Mouse (Mus musculus): Measurements from ENCODE around the gene Sobp.

The Sobp gene

DNA sequence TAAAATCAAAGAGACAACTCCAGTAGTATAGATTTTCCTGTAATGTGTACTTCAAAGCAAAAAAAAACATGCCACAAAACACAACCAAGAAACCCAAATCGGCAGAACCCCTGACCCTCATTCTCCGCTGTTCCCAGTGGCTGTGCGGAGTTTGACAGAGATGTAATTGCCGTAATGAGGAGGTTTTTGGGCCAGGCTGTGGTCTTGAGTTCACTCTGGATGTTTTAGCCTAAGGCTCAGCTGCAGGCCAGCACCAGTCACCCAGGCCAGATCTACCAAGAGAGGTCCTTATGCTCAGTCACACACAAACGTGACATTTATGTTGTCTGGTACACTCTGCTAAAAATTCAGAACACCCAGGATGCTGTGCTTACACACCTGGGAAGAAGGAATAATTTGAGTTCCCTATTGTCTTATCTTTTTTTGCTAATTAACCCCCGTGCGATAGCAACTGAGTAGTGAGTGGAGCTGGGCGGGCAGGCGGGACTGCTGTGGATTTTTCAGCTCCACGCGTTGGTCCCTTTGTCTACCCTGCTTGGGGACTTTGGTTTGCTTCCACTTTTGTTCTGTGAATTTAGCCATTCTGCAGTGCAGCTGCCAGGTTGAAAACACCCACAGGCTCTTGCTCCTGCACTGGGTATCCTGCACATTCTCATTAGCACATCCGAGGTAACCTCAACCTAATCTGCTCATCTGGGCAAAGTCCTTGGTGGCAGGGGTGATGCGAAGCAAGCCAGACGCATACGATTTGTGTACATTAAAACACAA is 140.7 kb downstream of the Sobp start:
- no peak for DNase-seq

DNA sequence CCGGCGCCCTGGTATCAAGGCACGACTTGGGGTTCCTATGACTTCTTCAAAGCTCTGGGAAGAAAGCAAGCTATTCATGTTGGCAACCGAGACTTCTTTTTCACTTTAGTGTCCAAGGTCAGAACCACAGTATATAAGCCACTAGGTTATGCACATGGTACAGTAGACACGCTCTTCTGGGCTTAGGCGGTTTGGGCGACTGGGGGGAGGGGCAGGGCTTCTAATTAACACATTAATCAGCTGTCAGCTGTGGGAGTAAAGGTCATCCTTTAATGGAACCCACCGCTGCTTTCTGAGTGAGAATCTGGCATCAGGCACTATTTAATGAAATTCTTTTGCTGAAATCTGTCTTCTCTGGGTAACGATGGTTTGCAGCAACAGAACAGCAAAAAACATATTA is 147.3 kb downstream of the Sobp start:
- DNase-seq: peak; percentile 55

DNA sequence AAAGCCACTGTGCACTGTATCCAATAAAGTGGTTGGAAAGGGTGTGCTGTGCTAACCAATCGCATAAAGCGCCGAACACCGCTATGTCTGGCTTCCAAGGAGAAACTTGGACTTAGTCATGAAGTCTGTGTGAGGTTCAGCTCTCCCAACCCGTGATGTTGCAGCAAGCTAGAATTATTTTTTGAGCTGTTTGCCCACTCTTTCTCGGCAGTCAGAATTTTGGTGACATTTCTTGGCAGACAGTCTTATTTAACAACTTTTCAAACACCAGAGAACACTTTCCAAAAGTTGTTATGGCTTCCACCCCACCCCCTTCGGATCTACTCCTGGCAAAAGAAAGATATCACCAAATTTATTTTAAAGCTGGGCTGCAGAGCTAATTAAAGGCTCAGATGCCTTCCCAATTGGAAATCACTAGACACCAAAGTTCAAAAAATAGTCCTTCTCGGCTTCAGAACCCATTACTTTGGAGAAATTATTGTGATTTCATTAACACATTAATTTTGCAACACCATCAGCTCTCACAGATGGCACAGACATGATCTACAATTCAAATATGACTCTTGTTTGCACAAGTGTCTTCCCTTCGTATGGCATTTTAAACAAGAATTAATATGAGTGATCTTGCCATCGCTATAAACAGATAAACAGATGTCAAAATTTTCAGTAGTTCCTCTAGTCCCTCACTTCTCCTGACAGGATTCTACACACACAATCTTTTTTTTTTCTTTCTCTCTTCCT is 150.7 kb downstream of the Sobp start:
- no peak for DNase-seq

DNA sequence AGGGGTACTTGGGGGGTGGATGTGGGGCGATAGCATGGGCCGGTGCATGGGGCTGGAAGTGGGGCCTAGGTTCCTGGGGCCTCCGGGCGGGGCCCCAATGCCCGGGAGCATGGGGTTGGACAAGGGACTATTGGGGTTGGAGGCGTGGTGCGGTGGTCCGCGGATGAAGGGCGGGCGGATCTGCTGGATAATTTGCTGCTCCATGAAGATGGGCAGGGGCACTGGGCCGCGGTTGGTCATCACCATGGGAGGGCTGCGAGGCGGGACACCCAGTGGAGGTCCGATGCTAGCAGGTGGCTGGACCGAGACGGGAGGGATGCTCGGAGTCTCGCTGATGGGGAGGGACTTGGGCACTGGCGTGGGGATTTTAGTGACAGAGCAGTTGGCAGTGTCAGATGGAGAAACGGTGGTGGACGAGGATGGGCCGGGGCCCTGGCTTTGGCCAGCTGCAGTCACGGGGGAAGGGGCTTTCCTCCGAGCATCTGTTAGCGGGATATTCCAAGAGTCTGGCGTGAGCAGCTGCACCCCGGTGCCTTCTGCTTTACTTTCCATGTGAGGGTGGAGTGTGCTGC is 152.1 kb downstream of the Sobp start:
- DNase-seq: peak; percentile 50

DNA sequence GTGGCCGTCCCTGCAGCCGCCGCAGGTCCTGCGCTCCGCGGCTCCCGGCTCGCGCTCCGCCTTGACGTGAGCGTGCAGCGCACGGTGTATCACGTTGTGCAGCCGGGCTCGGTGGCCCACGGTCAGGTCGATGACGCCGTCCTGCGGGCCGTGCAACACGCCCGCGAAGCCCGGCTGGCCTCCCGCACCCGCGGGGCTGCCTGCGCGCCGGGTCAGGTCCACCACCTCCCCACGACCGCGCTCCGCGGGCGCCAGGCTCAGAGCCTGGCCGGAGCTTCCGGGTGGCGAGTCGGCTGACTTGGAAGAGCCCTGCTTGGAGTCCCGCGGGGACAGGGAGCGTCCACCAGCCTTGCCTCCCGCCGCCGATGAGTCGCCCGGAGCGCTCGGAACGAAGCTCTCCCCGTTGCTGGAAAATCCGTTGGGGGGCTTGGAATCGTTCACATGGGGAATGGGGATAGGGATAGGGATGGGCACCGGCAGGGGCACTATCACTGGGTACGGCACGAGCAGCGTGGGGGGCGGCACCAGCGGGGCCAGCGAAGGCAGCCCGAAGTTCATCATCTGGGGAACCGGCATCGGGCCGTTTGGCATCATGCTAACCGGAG is 152.7 kb downstream of the Sobp start:
- peak; percentile 68 for DNase-seq

DNA sequence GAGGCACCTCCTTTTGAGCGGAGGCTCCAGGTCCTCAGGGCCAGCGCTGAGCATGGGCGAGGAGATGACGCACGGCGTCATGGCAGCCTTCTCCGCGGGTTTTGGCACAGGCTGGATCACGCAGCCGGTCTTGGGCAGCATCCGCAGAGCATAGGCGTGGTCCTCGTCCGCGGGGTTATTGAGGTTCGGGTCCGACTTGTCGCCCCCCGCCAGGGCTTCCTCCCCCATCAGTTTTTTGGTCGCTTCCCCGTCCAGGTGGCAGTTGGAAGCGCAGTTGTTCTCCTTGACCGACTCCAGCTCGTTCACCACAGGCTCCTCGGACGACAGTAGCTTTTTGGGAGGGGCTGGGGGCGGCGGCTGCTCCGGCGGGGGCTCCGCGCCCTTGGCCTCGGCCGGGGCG is 153.3 kb downstream of the Sobp start:
- DNase-seq: no peak

DNA sequence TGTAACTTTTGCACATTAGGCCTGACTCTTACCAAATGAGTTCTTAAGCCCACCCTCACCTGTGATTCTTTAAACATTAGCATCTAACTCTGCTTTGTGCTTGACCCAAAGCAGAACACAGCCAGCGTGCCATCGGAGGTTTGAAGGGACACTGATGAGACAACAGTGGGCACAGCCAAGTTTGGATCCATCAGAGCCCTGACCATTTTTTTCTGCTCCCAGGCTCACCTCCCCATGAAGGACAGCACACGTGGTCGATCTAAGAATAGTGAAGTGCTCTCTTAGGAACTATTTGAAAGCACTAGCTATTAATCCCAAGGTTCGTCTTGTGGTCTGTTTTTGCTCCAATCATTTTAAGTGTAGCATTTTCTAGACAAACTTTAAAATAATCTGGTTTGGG is 159.5 kb downstream of the Sobp start:
- no peak for DNase-seq

DNA sequence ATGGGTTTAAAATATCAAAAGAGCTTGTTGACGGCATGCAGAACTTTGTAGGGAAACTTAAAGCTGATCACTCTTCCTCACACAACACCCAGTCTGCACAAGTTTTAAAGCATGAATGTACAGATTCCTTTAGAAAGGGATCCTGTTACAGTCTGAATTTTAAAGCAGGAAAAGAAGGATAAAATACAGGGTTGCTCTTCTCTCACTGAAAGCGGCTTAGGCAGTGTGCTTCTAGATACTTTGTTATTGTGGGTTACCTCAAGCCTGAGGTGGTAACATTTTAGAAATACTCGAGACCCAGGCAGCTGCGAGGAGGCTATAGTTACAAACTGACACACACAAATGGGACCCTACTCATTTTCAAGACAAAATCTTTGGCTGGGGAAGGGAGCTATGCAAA is 160.0 kb downstream of the Sobp start:
- DNase-seq: no peak

DNA sequence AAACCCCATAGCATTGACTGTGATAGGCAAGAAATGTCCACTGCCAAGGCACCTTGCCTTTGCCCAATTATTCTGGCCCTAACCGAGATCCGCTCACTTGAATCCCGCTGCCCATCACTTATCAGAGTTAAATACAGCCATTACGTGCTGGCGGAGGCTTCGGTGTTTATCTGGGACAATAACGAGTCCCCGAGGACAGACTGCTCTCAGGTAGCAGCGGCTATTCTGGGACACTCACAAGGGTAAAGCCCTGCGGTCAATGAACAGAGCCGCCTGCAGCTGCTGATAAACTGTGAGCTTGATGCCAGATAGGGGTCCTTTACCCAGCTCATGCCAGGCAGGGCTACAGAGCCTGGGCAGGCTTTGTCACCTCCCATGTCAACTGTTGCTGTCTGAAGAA is 166.2 kb downstream of the Sobp start:
- DNase-seq: no peak

DNA sequence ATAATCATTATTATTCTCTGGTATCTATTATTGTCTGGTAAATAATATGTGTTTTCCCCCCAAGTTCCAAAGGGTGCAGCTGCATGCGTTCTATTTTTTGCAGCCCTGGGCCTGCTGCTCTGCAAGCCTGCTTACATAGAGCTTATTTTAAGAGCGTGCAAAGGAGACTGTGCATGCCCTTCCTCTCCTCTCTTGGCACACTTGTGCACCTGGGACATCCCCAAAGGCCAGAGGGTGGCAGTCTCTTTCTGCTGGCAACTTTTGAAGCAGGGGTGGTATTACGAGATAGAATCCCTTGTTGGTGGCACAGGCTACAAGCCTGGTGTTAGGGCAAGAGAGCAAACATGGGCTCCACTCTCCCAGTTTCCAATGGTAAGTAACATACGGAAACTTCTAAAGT is 167.8 kb downstream of the Sobp start:
- DNase-seq: no peak

DNA sequence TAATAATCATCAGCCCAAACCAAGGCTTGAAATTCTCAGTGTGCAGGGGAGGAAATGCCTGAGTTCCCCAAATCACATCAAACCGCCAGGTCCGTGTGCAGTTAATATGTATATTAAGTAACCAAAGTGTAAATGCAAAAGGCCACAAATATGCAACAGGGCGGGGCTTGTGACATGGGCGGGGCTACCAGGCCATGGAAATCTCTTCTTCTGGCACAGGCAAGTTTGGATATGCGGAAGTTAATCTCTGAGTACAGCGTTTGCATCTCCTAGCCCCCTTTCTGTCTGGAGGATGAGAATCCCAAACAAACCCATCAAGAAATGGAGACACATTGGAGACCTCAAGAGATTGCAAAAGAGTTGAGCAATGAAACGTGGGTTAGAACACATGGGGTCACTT is 168.7 kb downstream of the Sobp start:
- DNase-seq: no peak

DNA sequence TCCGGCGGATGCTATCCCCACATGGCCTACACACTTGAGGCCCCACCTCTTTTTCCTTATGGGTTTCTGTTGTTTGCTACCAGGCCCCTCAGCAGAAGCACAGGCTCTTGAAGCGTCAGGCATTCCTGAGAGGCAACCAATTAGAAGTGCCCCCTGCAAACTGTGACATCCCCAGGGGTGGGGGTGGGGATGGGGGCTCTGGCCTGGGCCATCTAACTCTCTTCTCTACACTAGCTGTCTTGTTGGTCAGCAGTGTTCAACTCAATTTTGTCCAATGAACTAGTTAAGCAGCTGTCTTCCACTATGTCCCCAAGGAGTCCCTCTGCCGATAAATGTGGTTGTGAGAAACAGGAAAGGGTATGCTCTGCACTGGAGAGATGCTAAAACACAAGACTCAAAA is 169.3 kb downstream of the Sobp start:
- no peak for DNase-seq

DNA sequence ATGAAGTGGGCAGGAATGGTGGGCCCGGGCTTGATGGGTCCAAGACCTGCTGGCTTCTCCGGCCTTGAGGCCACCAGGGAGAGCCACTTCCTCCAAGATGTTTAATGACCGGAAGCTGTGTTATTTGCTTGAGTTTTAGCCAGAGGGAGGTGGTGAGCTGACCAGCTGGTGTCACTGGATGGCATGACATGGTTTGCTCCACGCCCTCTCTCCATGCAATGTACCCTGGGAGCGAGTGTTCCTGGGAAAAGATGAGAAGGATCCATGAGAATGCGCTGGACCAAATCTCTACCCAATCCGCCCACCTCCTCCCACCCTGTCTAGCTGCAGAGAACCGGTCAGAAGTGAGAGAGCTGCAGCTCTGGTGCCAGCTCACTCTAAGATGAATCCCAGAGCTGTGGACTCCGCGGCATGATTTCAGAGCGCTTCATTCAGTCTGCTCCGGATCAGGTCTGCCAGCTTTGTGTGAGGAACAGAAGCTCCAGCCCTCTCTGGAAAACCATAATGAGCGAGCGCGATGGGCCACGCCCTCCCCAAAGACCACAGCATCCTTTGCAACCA is 170.1 kb downstream of the Sobp start:
- no peak for DNase-seq

DNA sequence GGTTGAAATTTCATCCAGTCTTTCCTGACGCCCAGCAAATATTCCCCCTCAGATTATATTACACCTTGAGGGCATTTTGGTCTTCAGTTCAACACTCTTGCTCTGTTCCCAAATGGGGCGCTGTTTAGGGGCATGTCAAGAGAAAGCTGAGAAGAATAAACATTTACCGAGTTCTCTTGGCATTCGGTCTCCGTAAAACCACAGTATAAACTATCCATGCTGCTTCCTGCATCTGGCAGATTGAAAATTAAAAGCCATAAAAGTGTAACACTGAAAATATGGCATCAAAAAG is 170.9 kb downstream of the Sobp start:
- no peak for DNase-seq

DNA sequence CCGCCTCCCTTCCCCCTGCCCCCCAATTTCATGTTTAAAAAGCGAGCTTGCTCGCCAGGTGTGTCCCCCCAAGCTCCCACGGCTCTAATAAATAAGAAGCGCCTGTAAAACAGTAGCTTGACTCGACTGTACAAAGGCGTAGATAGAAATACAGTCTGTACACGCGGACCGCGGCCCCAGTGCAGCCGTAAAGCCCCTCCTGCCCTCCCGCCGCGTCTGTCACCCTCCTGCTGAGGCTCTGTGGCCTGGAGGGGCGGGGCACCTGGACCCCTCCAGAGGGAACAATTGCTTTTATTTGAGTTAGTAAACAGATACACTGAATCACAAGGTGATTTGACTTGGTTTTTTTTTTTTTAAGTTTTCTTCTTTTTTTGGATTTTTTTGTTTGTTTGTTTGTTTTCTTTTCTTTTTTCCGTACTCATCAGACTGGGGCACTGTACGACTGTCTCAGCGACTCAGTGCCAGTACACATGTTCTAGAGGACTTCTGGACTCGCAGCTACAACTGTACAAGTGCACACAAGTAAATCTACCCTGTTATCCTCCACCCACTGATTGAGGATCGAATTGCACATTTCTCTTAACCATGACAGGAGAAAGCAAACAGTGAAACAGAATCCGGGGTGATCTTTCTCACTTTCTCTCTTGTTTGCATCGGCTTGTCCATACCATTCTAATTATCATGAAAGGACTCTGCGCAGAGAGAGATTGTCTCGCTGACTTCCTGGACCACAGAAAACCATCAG is 171.4 kb downstream of the Sobp start:
- DNase-seq: peak; percentile 66

DNA sequence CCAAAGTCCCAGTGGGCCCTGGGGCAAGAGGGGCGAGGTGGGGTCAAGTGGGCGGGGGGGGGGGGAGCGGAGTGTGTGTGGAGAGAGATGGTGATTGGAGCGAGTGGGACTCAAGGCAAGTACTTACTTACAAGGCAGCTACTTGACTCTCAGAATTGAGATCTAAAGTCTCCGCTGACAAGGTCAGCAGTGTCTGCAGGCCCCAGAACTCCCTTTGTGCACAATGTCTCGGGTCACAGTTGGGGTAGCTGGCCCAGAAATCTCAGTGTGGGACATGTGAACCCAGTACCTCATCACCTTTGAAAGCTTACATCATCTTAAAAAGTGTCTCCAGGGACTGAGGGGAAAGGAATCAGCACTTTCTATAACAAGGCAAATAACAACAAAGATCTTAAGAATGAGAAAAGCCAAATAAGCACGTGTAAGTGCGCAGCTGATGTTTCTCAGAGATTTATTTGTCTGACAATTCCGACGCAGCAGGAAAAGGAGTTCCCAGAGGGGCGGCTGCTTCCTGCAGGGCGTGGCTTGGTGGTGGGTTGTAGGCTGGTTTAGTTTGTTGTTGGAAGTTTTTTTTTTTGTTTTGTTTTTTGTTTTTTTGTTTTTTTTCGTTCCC is 172.2 kb downstream of the Sobp start:
- peak; percentile 69 for DNase-seq

DNA sequence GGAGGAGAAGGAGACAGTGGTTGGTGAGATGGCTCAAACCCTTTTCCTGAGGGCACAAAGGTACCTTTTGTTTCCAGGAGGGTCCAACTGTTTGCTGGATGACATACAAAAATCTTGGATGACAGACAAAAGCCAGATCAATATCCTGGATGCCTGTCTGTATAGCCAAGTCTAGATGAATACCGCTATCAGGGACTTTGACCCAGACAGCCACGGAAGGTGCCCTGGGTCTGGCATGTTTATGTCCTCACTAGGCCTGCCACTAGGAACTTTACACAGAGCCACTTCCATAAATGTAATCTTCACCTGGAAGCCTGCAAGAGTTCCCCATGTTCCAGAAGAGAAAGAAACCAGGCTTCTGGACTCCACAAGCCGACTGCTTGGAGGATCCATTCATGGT is 172.9 kb downstream of the Sobp start:
- no peak for DNase-seq

DNA sequence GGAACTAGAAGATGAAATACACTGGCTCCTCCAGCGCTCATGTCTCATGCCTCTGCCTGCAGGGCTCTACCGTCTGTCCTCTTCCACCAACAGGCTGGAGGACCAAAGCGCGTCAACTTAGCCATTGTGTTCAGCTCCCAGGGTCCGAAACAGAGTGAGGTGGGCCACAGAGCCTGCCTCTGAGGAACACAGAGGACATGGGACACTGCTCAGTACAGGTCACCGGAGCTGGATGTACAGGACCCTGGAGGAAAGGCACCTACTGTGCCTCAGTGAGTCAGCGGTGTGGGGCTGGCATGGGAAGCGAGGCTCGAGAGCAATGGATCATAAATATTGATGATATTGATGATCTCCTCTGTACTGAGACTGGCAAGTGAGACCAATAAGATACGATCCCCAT is 175.0 kb downstream of the Sobp start:
- DNase-seq: no peak

DNA sequence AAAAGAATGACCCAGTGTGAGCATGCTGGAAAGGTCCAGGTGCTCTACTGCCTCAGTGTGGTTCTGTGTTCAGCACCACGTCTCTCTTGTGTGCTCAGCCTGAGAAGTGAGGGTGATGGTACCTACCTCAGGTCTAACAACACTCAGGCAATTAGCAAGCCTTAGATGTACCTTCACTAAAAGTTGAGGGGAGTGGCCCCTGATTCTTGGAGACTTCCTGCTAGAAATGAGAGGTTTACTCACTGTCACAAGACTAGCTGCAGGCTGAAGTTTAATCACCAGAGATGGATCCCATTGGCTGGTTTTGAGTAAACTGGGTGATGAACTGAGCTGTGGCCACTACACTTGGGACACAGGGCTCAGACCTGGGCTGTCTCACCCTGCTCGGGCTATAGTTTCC is 177.1 kb downstream of the Sobp start:
- no peak for DNase-seq

DNA sequence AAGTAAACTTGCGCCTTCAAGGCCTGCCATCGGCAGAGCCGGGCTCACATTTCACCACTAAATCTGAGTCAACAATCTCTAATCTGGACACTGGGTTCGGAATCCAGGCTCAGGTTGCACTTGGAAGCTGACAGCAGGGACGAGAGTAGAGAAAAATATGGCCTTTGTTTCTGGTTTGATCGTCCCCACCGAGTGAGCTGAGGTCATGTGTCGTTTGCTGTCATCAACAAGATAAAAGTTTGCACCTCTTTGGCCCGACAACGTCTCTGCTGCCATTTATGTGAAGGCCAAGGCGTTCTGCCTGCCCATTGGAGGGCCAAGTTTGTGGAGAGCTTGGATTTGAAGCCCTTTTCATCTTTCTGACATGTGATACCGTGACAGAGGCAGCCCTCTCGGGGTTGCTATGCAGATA is 178.8 kb downstream of the Sobp start:
- DNase-seq: peak; percentile 58

DNA sequence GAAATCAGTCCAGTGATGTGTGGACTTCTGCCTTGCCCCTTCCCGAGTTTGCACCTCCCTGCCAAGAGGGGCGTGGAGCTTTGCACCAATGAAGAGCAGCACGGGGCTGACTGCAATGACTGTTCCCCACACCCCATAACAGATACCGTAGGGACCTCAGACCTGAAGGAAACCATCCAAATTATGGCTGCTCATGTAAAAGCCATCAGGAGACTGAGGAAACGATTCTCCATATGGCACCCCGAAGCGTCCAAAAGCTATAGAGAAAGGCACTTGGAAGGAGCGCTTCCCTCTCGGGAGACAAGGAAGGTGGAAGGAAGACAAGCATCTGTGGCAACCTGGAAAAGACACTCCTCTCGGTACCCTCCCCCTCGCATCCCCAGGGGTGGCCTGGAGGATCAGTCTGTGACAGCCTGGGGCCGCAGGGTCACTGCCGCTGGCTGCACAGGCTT is 180.0 kb downstream of the Sobp start:
- peak; percentile 59 for DNase-seq

DNA sequence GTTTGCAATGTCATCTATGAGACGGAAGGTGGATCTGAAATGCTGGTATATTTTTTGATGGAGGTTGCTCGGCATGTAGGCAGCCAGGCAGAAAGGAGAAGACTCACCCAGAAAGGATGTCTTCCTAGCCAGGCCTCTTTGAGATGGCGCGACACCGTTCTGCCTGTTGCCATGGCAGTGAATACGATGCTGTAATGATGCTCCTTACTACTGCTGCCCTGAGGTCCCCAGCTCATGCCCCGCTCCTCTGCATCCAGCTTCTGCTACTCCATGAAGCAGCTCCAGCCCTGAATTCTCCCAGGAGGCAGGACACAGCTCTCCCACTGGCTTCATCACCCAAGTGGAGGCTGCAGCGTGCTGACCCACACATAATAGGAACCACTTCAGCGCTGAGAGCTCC is 183.3 kb downstream of the Sobp start:
- no peak for DNase-seq

DNA sequence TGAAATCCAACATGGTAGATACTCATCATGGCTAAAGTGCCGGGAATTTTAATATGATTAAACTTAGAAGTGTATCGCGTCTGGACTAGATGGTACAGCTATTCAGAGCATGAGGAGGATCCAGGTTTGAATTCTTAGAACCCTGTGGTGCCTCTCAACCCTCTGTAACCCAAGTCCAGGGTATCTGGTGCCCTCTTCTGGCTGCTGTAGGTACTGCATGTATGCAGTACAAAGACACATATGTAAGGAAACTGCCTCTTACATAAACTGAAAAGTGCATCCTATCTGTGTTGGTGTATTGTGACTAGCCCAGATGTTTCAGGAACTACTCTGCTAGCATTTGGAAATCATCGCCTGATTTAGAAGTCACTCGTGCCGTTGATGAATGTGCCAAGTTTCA is 184.4 kb downstream of the Sobp start:
- DNase-seq: peak; percentile 61
